Mouse (Mus musculus): ENCODE results near the gene Mdn1.

Gene Mdn1

DNA sequence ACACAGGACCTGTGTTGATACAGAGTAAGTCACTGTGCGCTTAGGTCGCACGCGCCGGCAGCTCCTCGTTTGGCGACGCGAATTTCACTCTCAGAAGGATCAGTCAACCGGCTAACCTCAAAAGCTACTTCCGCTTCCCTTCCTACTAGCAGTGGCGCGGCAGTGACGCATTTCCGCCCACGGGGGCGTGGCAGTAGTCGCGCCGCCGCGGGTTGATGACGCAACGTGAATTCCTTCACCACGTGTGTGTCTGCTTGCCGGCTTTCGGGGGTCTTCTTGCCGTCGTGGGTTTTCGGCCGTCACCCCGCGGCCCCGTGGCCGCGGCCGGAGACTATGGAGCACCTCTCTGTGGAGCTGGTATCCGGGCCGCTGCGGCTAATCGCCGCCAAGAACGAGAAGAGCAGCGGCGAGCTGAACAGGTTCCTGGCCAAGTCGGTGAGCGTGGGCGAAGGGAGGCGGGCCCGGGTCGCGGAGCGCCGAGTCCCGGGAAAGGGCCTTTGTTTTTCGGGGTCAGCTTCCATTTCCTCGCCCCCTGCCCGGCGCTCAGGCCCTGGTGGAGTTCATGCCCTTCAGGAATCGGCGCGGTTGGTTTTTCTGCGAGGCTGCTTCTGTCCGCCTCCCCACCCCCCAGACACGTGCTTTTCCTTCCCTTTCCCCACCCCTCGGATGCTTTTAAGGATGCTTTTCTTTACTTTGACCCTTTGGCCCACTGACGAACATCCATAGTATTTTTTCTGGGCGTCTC, at the start of gene Mdn1:
TSS of gene Mdn1 (plus strand) at position 202 of the 745 bp plus-strand sequence.
- in situ Hi-C loops (cut with MboI, MseI) = no loop called here

DNA sequence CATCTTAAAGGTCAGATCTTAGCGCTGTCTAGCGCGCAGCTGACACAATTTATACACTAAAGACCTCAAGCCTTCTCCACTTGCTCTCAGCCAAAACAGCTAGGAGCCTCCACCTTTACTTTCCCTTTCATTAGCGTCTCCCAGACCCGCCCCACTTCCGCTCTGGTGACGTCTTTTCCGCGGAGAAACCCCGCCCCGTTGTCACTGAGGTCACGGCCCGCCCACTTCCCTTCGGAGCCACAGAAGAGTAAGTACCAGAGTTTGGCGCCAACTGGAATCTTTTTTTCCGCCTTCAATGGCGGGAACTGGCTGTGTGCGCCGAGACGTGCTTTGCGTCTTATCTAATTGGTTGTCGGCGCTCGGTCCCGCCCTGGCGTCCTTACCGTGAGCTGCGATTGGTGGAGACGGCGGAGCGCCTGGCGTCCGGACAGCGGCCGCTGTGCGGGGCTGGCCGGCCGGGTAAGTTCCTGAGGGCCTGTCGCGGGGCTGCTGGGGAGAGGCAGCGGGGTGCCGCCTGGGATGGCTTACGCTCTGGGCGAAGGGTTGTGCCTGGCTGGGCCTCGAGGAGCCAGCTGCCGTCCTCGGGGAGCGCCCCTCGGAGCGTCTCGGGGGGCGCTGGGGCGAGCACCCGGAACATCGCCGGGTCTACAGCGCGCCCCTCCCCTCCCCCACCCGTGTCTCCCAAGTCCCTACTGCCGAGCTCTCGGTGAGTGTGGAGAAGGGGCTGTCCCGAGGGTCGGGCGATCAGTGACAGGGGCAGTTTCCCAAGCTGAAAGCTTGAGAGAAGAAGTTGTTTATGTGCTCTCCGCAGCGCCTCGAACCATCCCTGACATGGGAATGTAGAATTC, 41.7 kb upstream of the Mdn1 start, which contains the start of gene Casp8ap2:
TSS of gene Casp8ap2 (plus strand) at position 418 of the 848 bp plus-strand sequence.
- in situ Hi-C loops (cut with MboI, MseI) = no loop called here

DNA sequence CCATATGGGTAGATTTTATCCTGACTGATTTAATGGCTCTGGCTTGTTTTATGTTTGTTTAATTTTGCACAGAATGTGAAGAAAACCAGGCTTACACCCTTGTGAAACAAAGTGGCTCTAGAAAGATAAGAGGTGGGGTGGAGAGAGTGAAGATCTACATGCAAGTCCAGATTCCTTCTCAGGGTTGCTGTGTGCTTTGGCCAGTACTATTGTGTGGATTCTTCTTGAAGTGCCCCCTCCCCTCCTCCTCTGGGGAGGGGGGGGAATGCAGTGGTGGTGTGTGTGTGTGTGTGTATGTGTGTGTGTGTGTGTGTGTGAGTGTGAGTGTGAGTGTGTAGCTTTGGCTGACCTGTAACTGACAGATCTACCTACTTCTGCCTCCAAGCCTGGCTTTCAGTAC, 35.3 kb upstream of the Mdn1 start:
- in situ Hi-C loops (cut with MboI, MseI) = no loop called here

DNA sequence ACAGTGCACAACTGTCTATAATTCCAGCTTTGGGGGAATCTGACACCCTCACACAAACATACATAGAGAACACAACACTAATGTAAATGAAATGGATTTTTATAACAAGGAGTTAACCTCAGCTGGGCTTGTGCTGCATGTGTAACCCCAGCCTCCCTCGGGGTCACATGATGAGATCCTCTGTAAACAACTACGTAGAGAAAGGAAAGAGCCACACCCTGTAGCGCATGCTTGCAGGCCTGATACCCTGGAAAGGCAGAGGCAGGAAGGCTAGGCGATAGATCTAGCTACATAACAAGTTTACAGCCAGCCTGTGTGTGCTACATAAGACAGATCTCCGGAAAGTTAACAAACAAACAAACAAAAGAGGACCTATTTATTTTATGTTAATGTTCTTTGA, 5.2 kb upstream of the Mdn1 start:
- in situ Hi-C loops (cut with MboI, MseI) = no loop called here

DNA sequence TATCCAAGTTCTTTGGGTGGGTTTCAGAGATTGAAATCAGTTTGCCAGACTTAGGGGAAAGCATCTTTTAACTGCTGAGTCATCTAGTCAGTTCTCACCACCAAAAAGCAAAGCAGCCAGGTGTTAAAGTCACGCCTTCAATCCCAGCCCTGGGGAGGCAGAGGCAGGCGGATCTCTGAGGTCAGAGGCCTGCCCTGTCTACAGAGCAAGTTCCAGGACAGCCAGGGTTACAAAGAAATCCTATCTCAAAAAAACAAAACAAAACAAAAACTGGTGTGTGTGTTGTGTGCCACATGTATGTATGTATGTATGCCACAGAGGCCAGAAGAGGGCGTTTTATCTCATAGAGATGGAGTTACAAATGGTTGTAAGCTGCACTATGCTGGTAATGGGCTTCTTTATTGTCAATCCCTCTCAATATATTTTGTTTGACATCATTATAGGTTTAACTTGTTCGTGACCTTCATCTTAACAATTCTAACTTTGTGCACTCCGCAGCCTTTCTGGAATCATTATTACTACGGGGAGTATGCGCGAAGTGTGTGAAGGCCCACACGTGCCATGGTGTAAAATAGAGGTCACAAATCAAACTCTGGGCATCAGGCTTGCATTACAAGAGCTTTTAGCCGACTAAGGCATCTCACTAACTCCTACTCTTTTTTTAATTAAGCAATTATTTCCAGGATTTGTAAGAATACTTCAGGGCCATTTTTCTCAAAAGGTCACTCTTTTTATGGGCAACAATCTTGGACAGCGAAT, 594 bp upstream of the Mdn1 start:
- in situ Hi-C loops (cut with MboI, MseI) = no loop called here

DNA sequence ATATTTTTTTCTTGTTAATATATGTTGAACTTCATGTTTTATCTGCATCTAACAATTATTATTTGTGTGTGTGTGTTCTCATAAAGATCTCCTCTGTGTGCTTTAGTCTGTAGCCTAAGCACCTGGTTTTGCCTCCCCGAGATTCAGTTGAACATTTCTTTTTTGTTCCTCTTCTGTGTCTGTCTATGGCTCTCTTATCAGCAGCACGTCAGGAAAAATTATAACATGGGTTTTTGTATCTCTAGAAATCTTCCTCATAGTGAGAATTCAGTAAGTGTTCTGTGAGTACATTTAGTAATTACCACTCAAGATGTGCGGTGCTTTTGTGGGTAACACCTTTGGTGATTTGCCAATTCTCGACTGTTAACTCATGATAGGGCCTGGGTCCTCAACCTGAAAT, 8.9 kb downstream of the Mdn1 start:
- in situ Hi-C loops (cut with MboI, MseI) = no loop called here

- in situ Hi-C loops (cut with MboI, MseI) = no loop called here
Observed at GRCm38 (mm10) chr4:32668291-32668690, 11.4 kb downstream of the Mdn1 start.

- in situ Hi-C loops (cut with MboI, MseI) = no loop called here
Observed at GRCm38 (mm10) chr4:32669825-32670224, 12.9 kb downstream of the Mdn1 start.

DNA sequence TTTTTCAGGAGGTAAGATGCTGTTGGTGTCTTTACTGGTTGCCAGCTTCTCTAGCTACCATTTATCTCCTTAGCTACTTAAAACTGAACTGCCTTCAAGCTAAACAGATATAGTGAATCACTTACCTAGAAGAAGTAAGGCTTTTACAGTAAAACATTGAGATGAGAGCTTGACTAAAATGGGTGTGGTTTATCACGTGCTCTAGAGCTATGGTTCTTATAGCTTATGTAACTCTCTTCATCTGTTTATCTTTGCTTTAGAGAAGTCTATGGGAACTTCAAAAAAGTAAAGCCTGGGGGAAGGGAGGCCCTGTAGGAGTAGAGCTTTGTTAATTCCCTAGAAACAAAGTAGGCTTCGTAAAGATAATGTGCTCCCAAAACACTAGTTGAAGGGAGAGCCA, 17.1 kb downstream of the Mdn1 start:
- in situ Hi-C loops (cut with MboI, MseI) = no loop called here

- in situ Hi-C loops (cut with MboI, MseI) = no loop called here
Observed at GRCm38 (mm10) chr4:32677471-32677870, 20.6 kb downstream of the Mdn1 start.

DNA sequence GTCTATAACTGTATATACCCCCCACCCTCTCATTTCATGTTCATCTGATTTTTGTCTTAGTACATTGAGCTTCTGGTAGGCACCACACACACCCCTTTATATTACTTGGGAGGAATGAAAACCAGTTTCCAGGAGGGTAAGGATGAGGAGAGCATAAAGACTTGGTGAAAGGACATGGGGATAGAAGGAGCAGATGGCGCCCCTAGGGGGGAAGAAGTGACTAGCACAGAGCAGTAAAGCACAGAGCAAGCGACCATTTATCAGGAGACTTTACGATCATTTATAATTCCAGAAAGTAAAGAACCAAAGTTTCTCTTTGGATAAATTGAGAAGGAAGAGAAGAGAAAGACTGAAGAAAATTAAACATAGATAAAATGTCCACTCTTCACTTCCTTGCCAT, 23.9 kb downstream of the Mdn1 start:
- in situ Hi-C loops (cut with MboI, MseI) = no loop called here

DNA sequence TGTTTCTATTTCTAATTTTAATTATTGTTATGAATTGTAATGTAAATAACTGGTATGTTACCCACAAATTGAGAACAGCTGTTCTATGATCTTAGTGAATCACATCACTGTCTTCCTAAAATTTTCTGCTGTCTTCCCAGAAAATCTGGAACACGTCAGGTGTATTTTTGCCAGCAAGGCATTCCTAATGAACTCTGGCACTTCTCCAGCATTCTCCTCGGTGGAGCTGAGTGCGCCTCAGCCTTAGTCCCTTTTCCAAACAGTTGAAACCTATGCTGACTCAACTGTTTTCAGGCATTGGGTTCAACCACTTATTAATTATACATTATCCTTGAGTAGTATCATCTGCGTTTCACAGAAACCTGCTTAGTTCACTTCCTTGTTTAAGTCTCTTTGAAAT, 25.6 kb downstream of the Mdn1 start:
- in situ Hi-C loops (cut with MboI, MseI) = no loop called here

GRCm38 (mm10) chr4:32683061-32683582, 26.2 kb downstream of the Mdn1 start:
- in situ Hi-C loops (cut with MboI, MseI) = no loop called here

GRCm38 (mm10) chr4:32717733-32718132, 60.8 kb downstream of the Mdn1 start:
- in situ Hi-C loops (cut with MboI, MseI) = no loop called here

DNA sequence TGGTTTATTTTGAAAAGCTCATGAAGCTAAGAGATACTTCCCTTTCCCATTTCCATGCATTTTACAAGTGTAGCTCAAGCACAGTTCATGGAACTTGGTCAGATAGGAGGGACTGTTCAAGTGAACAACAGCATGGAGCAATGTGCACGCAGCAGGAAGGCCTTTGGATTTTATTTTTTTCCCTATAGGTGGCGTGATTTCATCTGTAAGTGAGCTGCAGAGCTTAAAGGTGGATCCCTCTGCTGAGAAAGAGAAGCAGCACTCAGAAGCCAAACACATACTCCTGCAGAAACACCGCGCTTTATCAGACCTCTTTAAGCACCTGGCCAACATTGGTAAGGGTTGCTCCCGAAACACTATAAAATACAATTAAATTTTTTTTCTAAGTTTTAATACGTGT, 88.5 kb downstream of the Mdn1 start:
- in situ Hi-C loops (cut with MboI, MseI) = no loop called here

DNA sequence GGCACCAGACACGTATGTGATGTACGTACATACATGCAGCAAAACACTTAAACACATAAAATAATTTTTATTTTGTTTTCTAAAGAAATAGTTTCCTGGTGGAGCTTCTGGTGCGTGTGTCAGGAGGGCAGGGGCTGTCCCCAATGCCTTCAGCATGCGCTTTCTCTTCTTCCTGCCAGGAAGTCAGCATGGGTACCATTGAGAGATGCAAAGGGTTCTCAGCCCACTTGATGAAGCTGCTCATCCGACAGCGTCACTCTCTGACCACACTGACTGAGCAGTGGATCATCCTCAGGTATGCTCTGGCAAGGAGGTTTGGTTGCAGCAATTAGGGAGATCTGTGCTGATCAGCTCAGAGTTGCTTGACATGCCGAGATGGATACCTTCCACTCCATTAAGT, 91.5 kb downstream of the Mdn1 start:
- in situ Hi-C loops (cut with MboI, MseI) = no loop called here

- in situ Hi-C loops (cut with MboI, MseI) = no loop called here
Observed at GRCm38 (mm10) chr4:32750711-32751110, 93.8 kb downstream of the Mdn1 start.

GRCm38 (mm10) chr4:32757430-32757829, 100.5 kb downstream of the Mdn1 start:
- in situ Hi-C loops (cut with MboI, MseI) = no loop called here

DNA sequence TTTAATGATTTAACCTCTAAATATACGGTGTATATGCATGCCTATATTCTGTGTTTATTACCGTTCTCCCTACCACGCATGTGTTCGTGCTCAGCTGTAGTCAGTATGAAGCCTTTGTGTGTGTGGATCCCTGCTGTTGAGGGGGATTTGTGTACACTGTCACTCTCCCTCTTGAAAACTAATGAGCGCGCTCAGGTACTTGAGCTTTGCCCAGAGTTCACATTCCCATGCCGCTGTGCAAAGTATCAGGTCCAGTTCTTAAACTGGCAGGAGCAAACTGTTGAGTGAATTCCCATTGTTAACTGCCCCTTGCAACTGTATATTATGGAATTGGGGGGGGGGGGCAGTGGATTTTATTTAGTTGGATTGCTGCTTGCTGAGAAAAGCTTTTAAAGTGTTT, 110.6 kb downstream of the Mdn1 start:
- in situ Hi-C loops (cut with MboI, MseI) = no loop called here

DNA sequence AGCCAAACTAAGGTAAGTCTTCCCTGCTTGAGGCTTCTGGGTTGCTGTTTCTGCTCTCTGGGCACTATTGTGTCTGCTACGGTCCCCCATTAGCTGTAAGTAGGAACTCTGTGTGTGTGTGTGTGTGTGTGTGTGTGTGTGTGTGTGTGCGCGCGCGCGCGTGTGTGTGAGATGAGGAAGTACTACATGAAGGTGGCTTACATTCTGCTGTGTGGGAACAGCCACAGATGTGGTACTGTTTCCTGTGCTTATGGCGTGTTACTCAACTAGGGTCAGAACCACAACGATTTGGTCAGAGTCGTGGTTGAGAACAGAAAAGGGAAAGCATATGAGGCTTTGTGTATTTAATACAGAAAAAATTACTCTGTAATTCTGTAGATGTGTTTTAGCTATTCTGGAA, 111.1 kb downstream of the Mdn1 start:
- in situ Hi-C loops (cut with MboI, MseI) = no loop called here

DNA sequence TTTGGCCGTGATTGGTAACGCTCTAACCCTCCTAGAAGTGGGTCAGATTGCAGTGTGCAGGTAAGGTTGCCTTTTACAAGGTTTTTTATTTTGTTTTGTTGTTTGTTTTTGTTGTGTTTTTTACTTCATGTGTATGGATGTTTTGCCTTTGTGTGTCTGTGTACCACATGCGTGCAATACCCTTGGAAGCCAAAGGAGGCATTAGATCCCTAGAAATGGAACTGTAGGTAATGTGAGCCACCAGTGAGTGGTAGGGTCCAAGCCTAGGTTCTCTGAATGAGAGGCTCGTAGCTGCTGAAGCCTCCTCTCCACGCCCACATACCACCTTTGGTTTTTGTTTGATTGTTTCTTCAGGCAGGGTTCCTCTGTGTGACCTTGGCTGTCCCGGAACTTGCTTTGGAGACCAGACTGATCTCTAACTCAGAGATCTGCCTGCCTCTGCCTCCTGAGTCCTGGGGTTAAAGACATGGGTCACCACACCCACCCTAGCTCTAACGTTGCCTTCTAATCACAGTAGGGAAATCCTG, 113.4 kb downstream of the Mdn1 start:
- in situ Hi-C loops (cut with MboI, MseI) = loop anchor here (10.0 kb wide), 1 partner anchor 344 kb away; no protein-coding TSS in a partner anchor

DNA sequence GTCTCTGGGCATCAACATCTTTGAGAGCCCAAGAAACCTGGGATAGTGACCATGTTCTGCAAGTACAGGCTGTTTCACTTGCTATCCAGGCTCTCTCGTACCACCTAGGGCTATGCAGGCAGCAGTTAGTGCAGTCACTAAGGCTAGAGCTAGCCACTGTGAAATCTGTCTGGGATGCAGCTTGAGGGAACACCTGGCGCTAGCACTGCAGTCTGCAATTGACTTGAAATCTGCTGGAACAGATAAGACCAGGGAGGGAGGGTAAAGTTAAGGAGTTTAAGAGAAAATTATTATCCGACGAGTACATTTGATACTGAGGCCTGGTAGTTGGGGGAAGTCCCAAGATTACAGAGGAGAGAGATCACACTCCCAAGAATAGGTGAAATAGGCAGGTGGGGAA, 123.1 kb downstream of the Mdn1 start:
- in situ Hi-C loops (cut with MboI, MseI) = loop anchor here (10.0 kb wide), 1 partner anchor 335 kb away; no protein-coding TSS in a partner anchor
